20 mouse cellular contexts compared by ENCODE assay signal in the genomic region with DNA sequence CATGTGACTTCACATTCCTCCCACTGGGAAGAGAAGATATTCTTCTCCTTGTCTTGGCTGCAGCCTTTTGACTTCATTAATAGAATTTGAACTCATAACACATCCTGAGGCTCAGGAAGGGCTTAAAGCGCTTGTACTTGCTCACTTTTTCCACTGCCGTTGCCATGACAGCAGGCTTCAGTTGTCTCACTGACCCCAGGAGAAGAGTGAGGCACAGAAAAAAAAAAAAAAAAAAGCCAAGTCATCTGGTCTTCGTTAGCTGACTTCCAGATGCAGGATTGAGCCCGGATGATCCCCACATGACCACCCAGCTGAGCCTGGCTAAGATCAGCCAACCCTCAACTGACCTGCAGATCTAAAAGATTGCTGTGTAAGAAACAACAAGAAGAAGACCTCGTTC. TPM values are rescaled to one million over a fixed set of nuclear protein-coding genes. Genes with fewer than 3 reads are reported as not detected.
A peak's percentile ranks its signal among the peaks of the same experiment; 100 is the strongest.
DNase-seq lines count a peak whose midpoint lies in the region; ATAC-seq and TF ChIP-seq lines count a peak whose summit lies in the region.
"Had no signal": no experiment of that assay in that cellular context is flagged by ENCODE, and none has a peak within 500 bp of the region (broad histone marks: within the 10 kb centered on the region; RNA-seq: fewer than 3 reads in every experiment).

No protein-coding gene starts in this region.

- no peaks in the 10 kb centered on the region for H3K36me3 ChIP-seq in limb, embryonic 12.5 days
- H3K36me3 ChIP-seq: embryonic facial prominence, embryonic 13.5 days; forebrain, embryonic 12.5 days; hindbrain, embryonic 15.5 days had no signal

- no peaks in the 10 kb centered on the region for H3K27me3 ChIP-seq in limb, embryonic 12.5 days
- H3K27me3 ChIP-seq: embryonic facial prominence, embryonic 13.5 days; forebrain, embryonic 12.5 days; hindbrain, embryonic 15.5 days had no signal

- no peaks in the 10 kb centered on the region for H3K4me1 ChIP-seq in limb, embryonic 12.5 days (replicated peaks)
- H3K4me1 ChIP-seq: embryonic facial prominence, embryonic 13.5 days; forebrain, embryonic 12.5 days; hindbrain, embryonic 15.5 days had no signal

- TF ChIP-seq CTCF in gastrocnemius, adult 2 months (IDR thresholded peaks at IDR 0.05) = no peak

- H3K4me3 ChIP-seq in gastrocnemius, adult 2 months = no peak overlapping the region
- no peak overlapping the region for H3K4me3 ChIP-seq in limb, embryonic 12.5 days (replicated peaks)
- H3K4me3 ChIP-seq: embryonic facial prominence, embryonic 13.5 days; forebrain, embryonic 12.5 days; hindbrain, embryonic 15.5 days had no signal

- WGBS in limb, embryonic 12.5 days = 19% methylated on average over 5 of the region's 5 CpGs

- H3K9ac ChIP-seq in limb, embryonic 12.5 days (replicated peaks) = no peak overlapping the region
- H3K9ac ChIP-seq: embryonic facial prominence, embryonic 13.5 days; forebrain, embryonic 12.5 days; hindbrain, embryonic 15.5 days; liver, embryonic 14.5 days had no signal

- peak; percentile 23 for DNase-seq in gastrocnemius, adult 2 months
- no peak for DNase-seq in gastrocnemius, adult 8-10 months (ENCODE audit: low spot score in 2 of 2)
- DNase-seq in NIH3T3 (ENCODE audit: low read depth) = peak; percentile 82
- peak; percentile 32 for DNase-seq in embryo, embryonic 9.5 days (ENCODE audit: extremely low spot score)
- no peak for DNase-seq in left cerebral cortex, postnatal 4 days
- DNase-seq in adrenal gland, adult 18-20 months (ENCODE audit: low spot score in 2 of 2) = no peak
- DNase-seq in adrenal gland, postnatal 25 days = no peak
- DNase-seq: B cell, adult 2 months; cerebellum, adult 9-10 months; heart, postnatal 10 days; kidney, adult 18-20 months; kidney, postnatal 36 days; lung, postnatal 10 days; midbrain, embryonic 14.5 days; right cerebral cortex, postnatal 25 days had no signal

- no peaks in the 10 kb centered on the region for H3K9me3 ChIP-seq in limb, embryonic 12.5 days
- H3K9me3 ChIP-seq: embryonic facial prominence, embryonic 13.5 days; forebrain, embryonic 12.5 days; hindbrain, embryonic 15.5 days had no signal

- no peak overlapping the region for H3K4me2 ChIP-seq in limb, embryonic 12.5 days
- H3K4me2 ChIP-seq: embryonic facial prominence, embryonic 13.5 days; forebrain, embryonic 12.5 days; hindbrain, embryonic 15.5 days had no signal

- intact Hi-C loops in gastrocnemius, adult 2 months (cut with DNase I) = no loop called here
- intact Hi-C loops in left cerebral cortex, postnatal 4 days (cut with DNase I) = loop anchor here (10.0 kb wide), 1 partner anchor 308 kb away; no protein-coding TSS in a partner anchor

- H3K27ac ChIP-seq in gastrocnemius, adult 2 months = no peak overlapping the region
- no peak overlapping the region for H3K27ac ChIP-seq in limb, embryonic 12.5 days
- H3K27ac ChIP-seq: embryonic facial prominence, embryonic 13.5 days; forebrain, embryonic 12.5 days; hindbrain, embryonic 15.5 days; liver, embryonic 14.5 days had no signal

- ATAC-seq in limb, embryonic 12.5 days (ENCODE audit: insufficient number of reproducible peaks, insufficient read depth, low FRiP score, low TSS enrichment, low read depth) = peak; percentile 42; the same call in 1 of the 2 replicates

RNA-seq across cellular contexts. Expression of gene Otogl, which starts 34.4 kb away (rescaled TPM):
- under 1 TPM; 0.05 to 0.06 TPM for total RNA-seq in gastrocnemius, adult 2 months (2021)
- under 1 TPM in 1 of 4 experiments, not detected in 3; 0.10 TPM for total RNA-seq in gastrocnemius, adult 8-10 months (2022)
- polyA plus RNA-seq in limb, embryonic 12.5 days (2016; fragmentation: Nextera tagmentation; extraction: Ambion mirVana) = 0.23 and 0.24 TPM in 2 replicates
- total RNA-seq in left cerebral cortex, postnatal 4 days (2021) = under 1 TPM; 0.44 to 0.72 TPM
- under 1 TPM; 0.23 to 0.45 TPM for total RNA-seq in adrenal gland, adult 18-20 months (2021)
- 0.21 and 0.33 TPM in 2 replicates for total RNA-seq in adrenal gland, postnatal 25 days (2021)
- polyA plus RNA-seq: forebrain, embryonic 12.5 days had no signal

Comparison
In these comparisons a context has a peak if more than half of its experiments do, and no peak if none do; other contexts are left out.
1. DNase-seq: peak in gastrocnemius, adult 2 months (single experiment), NIH3T3 (single experiment) and embryo, embryonic 9.5 days (single experiment); none in gastrocnemius, adult 8-10 months (0 of 2), left cerebral cortex, postnatal 4 days (single experiment), adrenal gland, adult 18-20 months (0 of 2) and adrenal gland, postnatal 25 days (single experiment).